Mouse (Mus musculus) v-Abl transformed pro-B cells (cell line): ENCODE results near the gene Acot5.

ENCODE experiments used
- in situ Hi-C, 2 experiments: fragments of 400-800 bp; cut with MboI; formaldehyde crosslinking; loops; one replicate each; pipeline ENCODE4 v1.15.1; 2025; ENCODE audit not compliant: unreplicated experiment in 2 of 2

Gene Acot5

DNA sequence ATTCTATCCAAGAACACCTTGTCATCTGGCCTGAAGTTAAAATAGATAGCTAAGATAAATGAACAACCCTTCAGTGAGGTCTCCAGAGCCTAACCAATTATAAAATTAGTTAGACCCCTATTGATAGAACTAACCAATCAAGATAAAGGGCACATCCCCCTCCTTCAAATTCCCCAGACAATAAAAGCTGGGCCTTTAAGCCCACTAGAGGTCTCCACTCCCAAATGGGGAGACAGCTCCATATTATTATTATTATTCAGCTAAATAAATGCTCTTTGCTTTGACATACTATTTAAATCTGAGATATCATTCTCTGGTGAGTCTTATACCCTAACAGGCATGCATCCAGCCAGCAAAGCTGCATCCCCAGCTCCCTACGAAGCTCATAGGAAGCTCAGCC, 40.8 kb downstream of the Acot5 start:
- in situ Hi-C loops, result no loop called here

DNA sequence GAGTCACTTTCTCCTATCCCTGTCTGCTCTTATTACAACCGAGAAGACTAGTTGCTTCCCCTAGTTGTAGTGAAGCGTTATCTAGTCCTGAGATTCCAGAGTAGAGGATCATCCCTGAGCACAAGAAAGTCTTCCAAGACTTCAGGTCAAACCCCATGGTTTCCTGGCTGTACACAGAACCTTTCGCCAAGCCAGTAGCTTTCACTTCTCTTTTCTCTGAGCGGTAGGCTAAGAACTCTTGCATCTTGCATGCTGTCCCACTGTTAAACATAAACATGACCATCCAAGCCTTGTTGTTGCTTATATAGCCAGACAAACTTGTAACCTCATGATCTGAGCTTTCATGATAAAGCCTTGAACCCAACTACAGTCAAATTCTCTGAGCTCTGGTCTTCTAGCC, 41.7 kb downstream of the Acot5 start:
- in situ Hi-C loops, result no loop called here

DNA sequence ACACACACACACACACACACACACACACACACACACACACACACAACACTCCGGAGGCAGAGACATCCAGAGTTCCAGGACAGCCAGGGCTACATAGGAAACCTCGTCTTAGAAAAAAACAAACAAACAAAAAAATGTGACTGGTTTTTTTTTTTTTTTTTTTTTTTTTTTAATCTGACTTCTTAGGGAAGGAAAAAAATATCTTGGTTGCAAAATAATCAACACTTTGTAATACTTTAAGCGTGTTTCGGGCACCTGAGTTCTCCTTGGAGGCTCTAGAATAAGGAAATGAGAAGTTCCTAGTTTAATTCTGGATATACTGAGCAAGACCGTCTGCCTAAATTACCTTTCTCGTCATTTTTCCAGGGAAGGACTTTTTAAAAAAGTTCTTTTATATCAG, 44.6 kb downstream of the Acot5 start:
- in situ Hi-C loops, result no loop called here

DNA sequence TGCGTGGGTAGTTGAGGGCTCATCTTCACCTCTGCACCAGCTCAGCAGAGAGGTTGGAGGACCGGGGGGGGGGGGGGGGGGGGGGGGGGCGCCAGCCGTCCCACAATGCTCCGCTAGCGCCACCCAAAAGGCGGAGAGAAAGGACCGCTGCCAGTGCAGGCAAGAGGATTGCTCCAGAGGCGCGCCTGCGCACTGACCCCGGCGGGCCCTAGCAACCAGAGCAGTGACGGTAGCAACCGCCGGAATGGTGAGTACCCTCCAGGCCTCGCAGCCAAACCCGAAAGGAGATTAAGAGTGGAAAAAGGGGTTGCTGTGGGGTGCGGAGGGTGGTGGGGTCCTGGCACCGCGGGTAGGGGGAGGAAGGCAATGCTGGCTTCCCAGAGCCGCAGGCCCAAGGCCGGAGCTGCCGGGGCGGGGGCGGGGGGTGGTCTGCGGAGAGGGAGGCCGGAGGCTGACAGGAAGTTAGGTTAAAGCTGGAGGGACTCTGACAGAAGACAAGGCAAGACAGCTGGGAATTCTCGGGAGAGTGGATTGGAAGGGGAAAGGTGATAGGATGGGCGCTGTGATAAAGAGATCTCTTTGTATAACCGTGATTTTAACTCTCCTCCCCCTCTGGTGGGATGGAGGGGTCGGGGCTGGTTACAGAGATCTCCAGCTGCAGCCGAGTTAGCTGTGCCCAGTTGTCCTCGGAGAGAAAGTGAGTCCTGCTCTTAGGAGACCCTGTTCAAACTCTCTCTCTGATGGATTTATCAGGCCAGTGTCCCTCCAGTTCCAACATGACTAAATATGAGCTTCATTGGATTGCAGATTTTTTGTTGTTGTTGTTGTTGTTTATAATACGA, 45.2 kb downstream of the Acot5 start, which contains the start of gene Dnal1:
Dnal1 (plus strand) TSS at position 214 of the 842 bp plus-strand sequence.
- in situ Hi-C loops, result no loop called here

DNA sequence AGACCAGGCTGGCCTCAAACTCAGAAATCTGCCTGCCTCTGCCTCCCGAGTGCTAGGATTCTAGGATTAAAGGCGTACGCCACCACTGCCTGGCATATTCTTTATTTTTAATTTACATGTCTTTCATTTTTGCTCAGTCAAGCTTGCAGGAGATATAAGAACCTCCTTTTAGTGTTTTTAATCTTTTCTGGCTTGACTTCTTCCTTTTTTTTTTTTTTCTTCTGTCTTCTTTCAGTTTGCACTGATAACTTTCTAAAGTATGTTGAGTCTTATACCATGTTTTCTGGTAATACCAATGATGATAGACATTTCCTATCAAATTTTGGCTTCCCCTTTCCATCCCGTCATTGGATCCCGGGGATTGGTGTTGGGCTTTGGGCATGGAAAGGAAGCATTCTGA, 50.5 kb downstream of the Acot5 start:
- in situ Hi-C loops, result no loop called here
